ENCODE assay signal across 27 mouse cellular contexts in the genomic region with DNA sequence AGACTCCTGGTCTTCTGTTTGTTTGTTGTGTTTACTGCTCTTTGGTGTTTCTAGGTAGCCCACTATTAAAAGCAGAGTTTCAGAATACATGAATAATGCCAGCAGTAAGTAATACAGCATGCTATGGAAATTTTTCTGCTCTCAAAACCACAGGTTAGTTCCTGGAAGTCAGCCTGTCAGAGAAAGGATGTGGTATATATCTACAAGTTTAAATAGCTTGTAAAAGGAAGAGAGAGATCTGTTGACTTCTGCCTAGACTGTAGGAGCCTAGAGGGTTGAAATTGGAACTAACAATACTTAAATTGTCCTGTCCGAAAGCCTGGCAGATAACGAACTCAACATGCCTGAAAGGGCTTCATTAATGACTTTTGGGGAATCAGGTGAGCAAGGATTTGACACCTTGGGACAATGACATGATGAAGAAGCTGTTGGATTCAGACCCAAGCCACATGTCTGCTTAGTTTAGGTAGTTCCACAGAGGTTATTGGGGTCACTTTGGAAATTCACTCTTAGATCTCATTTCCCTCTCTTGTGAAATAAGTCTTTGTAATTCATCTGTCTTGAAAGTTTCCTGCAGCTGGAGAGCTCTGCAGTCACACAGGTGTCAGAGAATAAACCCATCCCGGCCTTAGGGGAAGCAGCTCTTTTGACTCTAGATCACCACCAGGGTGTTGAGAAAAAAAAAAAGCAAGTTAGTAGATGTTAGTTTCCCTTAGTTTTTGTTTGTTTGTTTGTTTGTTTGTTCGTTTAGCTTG. TPM values are rescaled to one million over a fixed set of nuclear protein-coding genes. Genes with fewer than 3 reads are reported as not detected.
DNase-seq lines count a peak whose midpoint lies in the region; ATAC-seq and TF ChIP-seq lines count a peak whose summit lies in the region.
"Had no signal": no experiment of that assay in that cellular context is flagged by ENCODE, and none has a peak within 500 bp of the region (broad histone marks: within the 10 kb centered on the region; RNA-seq: fewer than 3 reads in every experiment).

No protein-coding gene starts in this region.

- TF ChIP-seq CTCF in spleen, adult 2 months (IDR thresholded peaks at IDR 0.05; ENCODE audit: extremely low read depth, insufficient read depth, insufficient read length, insufficient replicate concordance), result no peak

- no peak for TF ChIP-seq POLR2A in spleen, adult 2 months (IDR thresholded peaks at IDR 0.05; ENCODE audit: low read depth, low read length)

- H3K27ac ChIP-seq in spleen, adult 2 months (ENCODE audit: insufficient read depth, low read length), result peak overlapping the region; percentile 56; the same call in 1 of the 2 replicates
- no peak overlapping the region for H3K27ac ChIP-seq in hindbrain, embryonic 16.5 days (ENCODE audit: low read depth, low read length)
- H3K27ac ChIP-seq: embryonic facial prominence, embryonic 12.5 days; forebrain, embryonic 13.5 days; heart, embryonic 13.5 days; hindbrain, embryonic 10.5 days; midbrain, embryonic 13.5 days; neural tube, embryonic 13.5 days had no signal

- H3K9ac ChIP-seq in hindbrain, embryonic 16.5 days (ENCODE audit: low read depth, low read length), result no peak overlapping the region
- H3K9ac ChIP-seq: embryonic facial prominence, embryonic 12.5 days; forebrain, embryonic 13.5 days; heart, embryonic 13.5 days; midbrain, embryonic 13.5 days; neural tube, embryonic 13.5 days had no signal

- WGBS in spleen, adult 2 months, result 40% methylated on average over 4 of the region's 4 CpGs
- WGBS in hindbrain, embryonic 16.5 days, result 68% methylated on average over 4 of the region's 4 CpGs

- H3K9me3 ChIP-seq in hindbrain, embryonic 16.5 days (ENCODE audit: control insufficient read depth, low read length), result no peaks in the 10 kb centered on the region
- H3K9me3 ChIP-seq: embryonic facial prominence, embryonic 12.5 days; forebrain, embryonic 13.5 days; G1E; heart, embryonic 13.5 days; hindbrain, embryonic 10.5 days; midbrain, embryonic 13.5 days; neural tube, embryonic 13.5 days had no signal

- no peak for DNase-seq in spleen, adult 2 months (ENCODE audit: low read depth in 1 of 2, low spot score in 2 of 2)
- DNase-seq in spleen, postnatal 14 days (ENCODE audit: low spot score in 2 of 2), result no peak
- DNase-seq in ZHBTc4 (ENCODE audit: low read depth, low spot score), result peak; percentile 55
- no peak for DNase-seq in layer of hippocampus, adult 9-10 months (ENCODE audit: low spot score)
- no peak for DNase-seq in left cerebral cortex, adult 18-20 months (ENCODE audit: low spot score in 2 of 2)
- no peak for DNase-seq in layer of hippocampus, postnatal 36 days
- DNase-seq: adrenal gland, postnatal 10 days; cerebellum, adult 9-11 months; gastrocnemius, postnatal 10 days; heart, adult 18-20 months; kidney, adult 8-10 months; kidney, postnatal 25 days; layer of hippocampus, adult 9-11 months; liver; lung, postnatal 10 days; right cerebral cortex, postnatal 14 days; spleen, adult 18-20 months had no signal

- ATAC-seq in megakaryocyte progenitor cell, adult 5-6 weeks (replicated peaks; ENCODE audit: poor library complexity), result 0 out of 2 replicates have a peak, but pooled peaks have one; percentile 20
- ATAC-seq in hindbrain, embryonic 16.5 days, result no peak
- ATAC-seq: forebrain, embryonic 13.5 days; midbrain, embryonic 13.5 days had no signal

- no peak overlapping the region for H3K4me2 ChIP-seq in hindbrain, embryonic 16.5 days (ENCODE audit: low read length)
- H3K4me2 ChIP-seq: embryonic facial prominence, embryonic 12.5 days; forebrain, embryonic 13.5 days; heart, embryonic 13.5 days; midbrain, embryonic 13.5 days; neural tube, embryonic 13.5 days had no signal

- H3K27me3 ChIP-seq in spleen, adult 2 months (ENCODE audit: control insufficient read depth, insufficient read depth, low read length), result no peaks in the 10 kb centered on the region
- H3K27me3 ChIP-seq in hindbrain, embryonic 16.5 days (replicated peaks; ENCODE audit: control insufficient read depth, insufficient read depth, low read length), result no peaks in the 10 kb centered on the region
- H3K27me3 ChIP-seq: embryonic facial prominence, embryonic 12.5 days; forebrain, embryonic 13.5 days; heart, embryonic 13.5 days; midbrain, embryonic 13.5 days; neural tube, embryonic 13.5 days had no signal

- H3K4me1 ChIP-seq in spleen, adult 2 months (ENCODE audit: control insufficient read depth, insufficient read depth, insufficient read length), result peaks cover 2% of the 10 kb centered on the region; the same call in 1 of the 2 replicates
- no peaks in the 10 kb centered on the region for H3K4me1 ChIP-seq in hindbrain, embryonic 16.5 days (ENCODE audit: control insufficient read depth, insufficient read depth, low read depth, low read length)
- H3K4me1 ChIP-seq: embryonic facial prominence, embryonic 12.5 days; forebrain, embryonic 13.5 days; heart, embryonic 13.5 days; hindbrain, embryonic 10.5 days; midbrain, embryonic 13.5 days; neural tube, embryonic 13.5 days had no signal

- no peak overlapping the region for H3K4me3 ChIP-seq in spleen, adult 2 months (ENCODE audit: extremely low read depth, insufficient read depth, insufficient read length)
- H3K4me3 ChIP-seq in hindbrain, embryonic 16.5 days (ENCODE audit: low read length), result no peak overlapping the region
- H3K4me3 ChIP-seq: embryonic facial prominence, embryonic 12.5 days; erythroblast, embryonic 14.5 days; forebrain, embryonic 13.5 days; heart, embryonic 13.5 days; hindbrain, embryonic 10.5 days; midbrain, embryonic 13.5 days; neural tube, embryonic 13.5 days had no signal

- no peaks in the 10 kb centered on the region for H3K36me3 ChIP-seq in spleen, adult 2 months (ENCODE audit: control insufficient read depth, insufficient read depth, low read length)
- H3K36me3 ChIP-seq in hindbrain, embryonic 16.5 days (ENCODE audit: control insufficient read depth, insufficient read depth, low read length), result no peaks in the 10 kb centered on the region
- H3K36me3 ChIP-seq: embryonic facial prominence, embryonic 12.5 days; G1E; heart, embryonic 13.5 days; hindbrain, embryonic 10.5 days; midbrain, embryonic 13.5 days; neural tube, embryonic 13.5 days had no signal

RNA-seq across cellular contexts. Expression of a gene that starts 30.6 kb away (rescaled TPM):
- polyA plus RNA-seq in spleen, adult 2 months (2012; rRNA removed), result not detected in 2 replicates
- not detected in 2 replicates for total RNA-seq in megakaryocyte progenitor cell, adult 5-6 weeks (2015)
- total RNA-seq in megakaryocyte progenitor cell, adult 5-6 weeks (2017), result not detected in 2 replicates
- total RNA-seq in left cerebral cortex, adult 18-20 months (2021), result 1 to 10 TPM; 1.7 to 3.3 TPM
- polyA plus RNA-seq in hindbrain, embryonic 16.5 days (2015; fragmentation: Nextera tagmentation; extraction: Ambion mirVana), result 6.9 and 8.4 TPM in 2 replicates
- total RNA-seq in layer of hippocampus, postnatal 36 days (2021), result 1 to 10 TPM; 2.5 to 2.9 TPM
- polyA plus RNA-seq: erythroblast, embryonic 14.5 days; G1E had no signal
